Mouse (Mus musculus): ENCODE data around the gene Ptprd. TPM values are rescaled to one million over a fixed set of nuclear protein-coding genes. Genes with fewer than 3 reads are reported as not detected.

Gene Ptprd
- polyA plus RNA-seq, 1 experiment from 2014 or later, result 46.2 TPM

GRCm38 (mm10) chr4:76136625-76137024 is 2075.1 kb downstream of the Ptprd start:
- WGBS, result 87% methylated on average over 14 of the region's 14 CpGs

GRCm38 (mm10) chr4:76091845-76092244 is 2119.9 kb downstream of the Ptprd start:
- Histone ChIP-seq H3K36me3 (ENCODE audit: control insufficient read depth, insufficient read depth, low read length) (peaks cover 27% of the 10 kb centered on the region), H3K9ac (ENCODE audit: low read depth, low read length) (no peak overlapping the region), H3K4me1 (ENCODE audit: control insufficient read depth, insufficient read depth, low read length) (no peaks in the 10 kb centered on the region), H3K27ac (replicated peaks; ENCODE audit: low read depth, low read length) (no peak overlapping the region), H3K27me3 (replicated peaks; ENCODE audit: control insufficient read depth, insufficient read depth, low read length) (no peaks in the 10 kb centered on the region), H3K9me3 (ENCODE audit: control insufficient read depth, low read length) (no peaks in the 10 kb centered on the region), H3K4me3 (ENCODE audit: low read depth, low read length) (no peak overlapping the region), H3K4me2 (ENCODE audit: low read depth, low read length) (no peak overlapping the region)
- DNase-seq (ENCODE audit: low spot score) (no peak), ATAC-seq (ENCODE audit: low read depth) (no peak)
- WGBS, result 85% methylated on average over 4 of the region's 4 CpGs

More at GRCm38 (mm10) chr4:76136625-76137024, 2075.1 kb downstream of the Ptprd start:
- no peak overlapping the region for H3K27ac ChIP-seq (replicated peaks; ENCODE audit: low read depth, low read length)
- H3K4me1 ChIP-seq (ENCODE audit: control insufficient read depth, insufficient read depth, low read length), result no peaks in the 10 kb centered on the region
- H3K9ac ChIP-seq (ENCODE audit: low read depth, low read length), result no peak overlapping the region
- no peaks in the 10 kb centered on the region for H3K9me3 ChIP-seq (ENCODE audit: control insufficient read depth, low read length)
- no peak overlapping the region for H3K4me2 ChIP-seq (ENCODE audit: low read depth, low read length)
- ATAC-seq (ENCODE audit: low read depth) (no peak), DNase-seq (ENCODE audit: low spot score) (no peak)
- H3K27me3 ChIP-seq (replicated peaks; ENCODE audit: control insufficient read depth, insufficient read depth, low read length), result no peaks in the 10 kb centered on the region
- no peak overlapping the region for H3K4me3 ChIP-seq (ENCODE audit: low read depth, low read length)
- peaks cover 13% of the 10 kb centered on the region; the same call in 1 of the 2 replicates for H3K36me3 ChIP-seq (ENCODE audit: control insufficient read depth, insufficient read depth, low read length)

- Histone ChIP-seq H3K4me2 (ENCODE audit: low read depth, low read length) (no peak overlapping the region), H3K36me3 (ENCODE audit: control insufficient read depth, insufficient read depth, low read length) (peaks cover 44% of the 10 kb centered on the region), H3K9ac (ENCODE audit: low read depth, low read length) (no peak overlapping the region), H3K27ac (replicated peaks; ENCODE audit: low read depth, low read length) (no peak overlapping the region), H3K4me1 (ENCODE audit: control insufficient read depth, insufficient read depth, low read length) (no peaks in the 10 kb centered on the region), H3K9me3 (ENCODE audit: control insufficient read depth, low read length) (no peaks in the 10 kb centered on the region), H3K4me3 (ENCODE audit: low read depth, low read length) (no peak overlapping the region), H3K27me3 (replicated peaks; ENCODE audit: control insufficient read depth, insufficient read depth, low read length) (no peaks in the 10 kb centered on the region)
- DNase-seq (ENCODE audit: low spot score) (peak; percentile 7), ATAC-seq (ENCODE audit: low read depth) (no peak; the same call in 1 of the 2 replicates)
Observed at GRCm38 (mm10) chr4:76089866-76090265, 2121.9 kb downstream of the Ptprd start.

GRCm38 (mm10) chr4:76076051-76076450 is 2135.7 kb downstream of the Ptprd start:
- ATAC-seq (ENCODE audit: low read depth), result no peak
- Histone ChIP-seq H3K36me3 (ENCODE audit: control insufficient read depth, insufficient read depth, low read length) (peaks cover 19% of the 10 kb centered on the region; the same call in 1 of the 2 replicates), H3K27ac (replicated peaks; ENCODE audit: low read depth, low read length) (no peak overlapping the region), H3K27me3 (replicated peaks; ENCODE audit: control insufficient read depth, insufficient read depth, low read length) (no peaks in the 10 kb centered on the region), H3K4me2 (ENCODE audit: low read depth, low read length) (no peak overlapping the region), H3K4me3 (ENCODE audit: low read depth, low read length) (no peak overlapping the region), H3K9me3 (ENCODE audit: control insufficient read depth, low read length) (no peaks in the 10 kb centered on the region), H3K9ac (ENCODE audit: low read depth, low read length) (no peak overlapping the region), H3K4me1 (ENCODE audit: control insufficient read depth, insufficient read depth, low read length) (no peaks in the 10 kb centered on the region)
- DNase-seq (ENCODE audit: low spot score), result no peak
- 96% methylated on average over 1 of the region's 1 CpGs for WGBS

GRCm38 (mm10) chr4:76073286-76073685 is 2138.5 kb downstream of the Ptprd start:
- DNase-seq (ENCODE audit: low spot score), result no peak
- H3K4me3 ChIP-seq (ENCODE audit: low read depth, low read length), result no peak overlapping the region
- no peak overlapping the region for H3K27ac ChIP-seq (replicated peaks; ENCODE audit: low read depth, low read length)
- H3K4me1 ChIP-seq (ENCODE audit: control insufficient read depth, insufficient read depth, low read length), result no peaks in the 10 kb centered on the region
- no peaks in the 10 kb centered on the region for H3K27me3 ChIP-seq (replicated peaks; ENCODE audit: control insufficient read depth, insufficient read depth, low read length)
- WGBS, result 83% methylated on average over 3 of the region's 3 CpGs
- H3K9me3 ChIP-seq (ENCODE audit: control insufficient read depth, low read length), result no peaks in the 10 kb centered on the region
- H3K4me2 ChIP-seq (ENCODE audit: low read depth, low read length), result no peak overlapping the region
- ATAC-seq (ENCODE audit: low read depth), result no peak
- peaks cover 21% of the 10 kb centered on the region; the same call in 1 of the 2 replicates for H3K36me3 ChIP-seq (ENCODE audit: control insufficient read depth, insufficient read depth, low read length)
- H3K9ac ChIP-seq (ENCODE audit: low read depth, low read length), result no peak overlapping the region

GRCm38 (mm10) chr4:76071720-76072119 is 2140.0 kb downstream of the Ptprd start:
- 83% methylated on average over 6 of the region's 6 CpGs for WGBS
- Histone ChIP-seq H3K9me3 (ENCODE audit: control insufficient read depth, low read length) (no peaks in the 10 kb centered on the region), H3K9ac (ENCODE audit: low read depth, low read length) (no peak overlapping the region), H3K4me3 (ENCODE audit: low read depth, low read length) (no peak overlapping the region), H3K4me2 (ENCODE audit: low read depth, low read length) (no peak overlapping the region), H3K27me3 (replicated peaks; ENCODE audit: control insufficient read depth, insufficient read depth, low read length) (no peaks in the 10 kb centered on the region), H3K27ac (replicated peaks; ENCODE audit: low read depth, low read length) (no peak overlapping the region), H3K36me3 (ENCODE audit: control insufficient read depth, insufficient read depth, low read length) (peaks cover 22% of the 10 kb centered on the region), H3K4me1 (ENCODE audit: control insufficient read depth, insufficient read depth, low read length) (no peaks in the 10 kb centered on the region)
- ATAC-seq (ENCODE audit: low read depth) (no peak), DNase-seq (ENCODE audit: low spot score) (no peak)

- no peak overlapping the region for H3K4me3 ChIP-seq (ENCODE audit: low read depth, low read length)
- no peaks in the 10 kb centered on the region for H3K27me3 ChIP-seq (replicated peaks; ENCODE audit: control insufficient read depth, insufficient read depth, low read length)
- 59% methylated on average over 2 of the region's 2 CpGs for WGBS
- H3K36me3 ChIP-seq (ENCODE audit: control insufficient read depth, insufficient read depth, low read length), result no peaks in the 10 kb centered on the region
- no peak overlapping the region for H3K4me2 ChIP-seq (ENCODE audit: low read depth, low read length)
- DNase-seq (ENCODE audit: low spot score), result no peak
- no peak overlapping the region for H3K9ac ChIP-seq (ENCODE audit: low read depth, low read length)
- no peak overlapping the region for H3K27ac ChIP-seq (replicated peaks; ENCODE audit: low read depth, low read length)
- no peaks in the 10 kb centered on the region for H3K9me3 ChIP-seq (ENCODE audit: control insufficient read depth, low read length)
- ATAC-seq (ENCODE audit: low read depth), result no peak
- H3K4me1 ChIP-seq (ENCODE audit: control insufficient read depth, insufficient read depth, low read length), result no peaks in the 10 kb centered on the region
Observed at GRCm38 (mm10) chr4:76056836-76057235, 2154.9 kb downstream of the Ptprd start.

GRCm38 (mm10) chr4:76045650-76046049 is 2166.1 kb downstream of the Ptprd start:
- Histone ChIP-seq H3K27me3 (replicated peaks; ENCODE audit: control insufficient read depth, insufficient read depth, low read length) (no peaks in the 10 kb centered on the region), H3K36me3 (ENCODE audit: control insufficient read depth, insufficient read depth, low read length) (peaks cover 20% of the 10 kb centered on the region), H3K4me1 (ENCODE audit: control insufficient read depth, insufficient read depth, low read length) (no peaks in the 10 kb centered on the region), H3K9me3 (ENCODE audit: control insufficient read depth, low read length) (no peaks in the 10 kb centered on the region), H3K9ac (ENCODE audit: low read depth, low read length) (no peak overlapping the region), H3K4me3 (ENCODE audit: low read depth, low read length) (no peak overlapping the region), H3K27ac (replicated peaks; ENCODE audit: low read depth, low read length) (no peak overlapping the region), H3K4me2 (ENCODE audit: low read depth, low read length) (no peak overlapping the region)
- ATAC-seq (ENCODE audit: low read depth), result no peak
- WGBS, result 62% methylated on average over 2 of the region's 2 CpGs
- DNase-seq (ENCODE audit: low spot score), result no peak

- DNase-seq (ENCODE audit: low spot score), result no peak
- no peak for ATAC-seq (ENCODE audit: low read depth)
- no peak overlapping the region for H3K27ac ChIP-seq (replicated peaks; ENCODE audit: low read depth, low read length)
- H3K27me3 ChIP-seq (replicated peaks; ENCODE audit: control insufficient read depth, insufficient read depth, low read length), result no peaks in the 10 kb centered on the region
- no peak overlapping the region for H3K4me3 ChIP-seq (ENCODE audit: low read depth, low read length)
- H3K4me1 ChIP-seq (ENCODE audit: control insufficient read depth, insufficient read depth, low read length), result no peaks in the 10 kb centered on the region
- no peak overlapping the region for H3K4me2 ChIP-seq (ENCODE audit: low read depth, low read length)
- H3K36me3 ChIP-seq (ENCODE audit: control insufficient read depth, insufficient read depth, low read length), result peaks cover 17% of the 10 kb centered on the region
- WGBS, result 23% methylated on average over 1 of the region's 1 CpGs
- H3K9ac ChIP-seq (ENCODE audit: low read depth, low read length), result no peak overlapping the region
- no peaks in the 10 kb centered on the region for H3K9me3 ChIP-seq (ENCODE audit: control insufficient read depth, low read length)
Observed at GRCm38 (mm10) chr4:76044802-76045201, 2167.0 kb downstream of the Ptprd start.

All from embryonic facial prominence, embryonic 14.5 days (tissue).